In the genomic region with DNA sequence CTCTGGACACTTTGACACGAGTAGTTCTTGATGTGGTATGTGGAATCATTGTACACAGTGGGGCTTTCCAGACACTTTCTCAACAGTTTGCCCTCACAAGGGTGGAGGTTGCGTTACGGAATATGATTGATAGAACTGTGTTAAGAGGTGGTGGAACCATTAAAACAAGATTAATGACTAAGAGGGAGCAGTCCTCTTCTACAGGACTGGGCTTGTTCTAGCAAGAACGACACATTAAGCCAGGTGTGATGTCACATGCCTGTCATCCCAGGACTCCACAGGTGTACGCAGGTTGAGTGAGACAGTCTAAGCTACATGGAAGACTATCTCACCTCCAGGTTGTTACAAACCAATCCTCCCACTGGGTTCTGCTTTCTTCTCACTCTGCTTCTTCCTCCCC, we compare ENCODE assay signal across 30 mouse cellular contexts. TPM values are rescaled to one million over a fixed set of nuclear protein-coding genes. Genes with fewer than 3 reads are reported as not detected.
"Had no signal": no experiment of that assay in that cellular context is flagged by ENCODE, and none has a peak within 500 bp of the region (broad histone marks: within the 10 kb centered on the region; RNA-seq: fewer than 3 reads in every experiment).

No protein-coding gene starts in this region.

- H3K36me3 ChIP-seq: limb, embryonic 13.5 days; liver, embryonic 12.5 days; liver, embryonic 15.5 days; lung, embryonic 15.5 days; neural tube, embryonic 12.5 days; neural tube, embryonic 15.5 days had no signal

- H3K9me3 ChIP-seq: limb, embryonic 13.5 days; liver, embryonic 12.5 days; liver, embryonic 15.5 days; lung, embryonic 15.5 days; neural tube, embryonic 12.5 days; neural tube, embryonic 15.5 days had no signal

- H3K4me2 ChIP-seq: limb, embryonic 13.5 days; liver, embryonic 12.5 days; liver, embryonic 15.5 days; lung, embryonic 15.5 days; midbrain, embryonic 11.5 days; neural tube, embryonic 12.5 days; neural tube, embryonic 15.5 days had no signal

- H3K4me3 ChIP-seq: limb, embryonic 13.5 days; liver, embryonic 12.5 days; liver, embryonic 15.5 days; lung, embryonic 15.5 days; neural tube, embryonic 12.5 days; neural tube, embryonic 15.5 days had no signal

- H3K9ac ChIP-seq: limb, embryonic 13.5 days; liver, embryonic 12.5 days; liver, embryonic 15.5 days; lung, embryonic 15.5 days; neural tube, embryonic 12.5 days; neural tube, embryonic 15.5 days had no signal

- DNase-seq: kidney, adult 18-20 months; kidney, adult 9 months; kidney, postnatal 14 days; kidney, postnatal 4 days; left cerebral cortex, postnatal 4 days; lung, adult 18-20 months; lung, postnatal 10 days; lung, postnatal 4 days; midbrain, embryonic 14.5 days; right cerebral cortex, adult 18-20 months; right cerebral cortex, postnatal 14 days; right cerebral cortex, postnatal 4 days; thymus, adult 2 months; thymus, postnatal 14 days had no signal

- ATAC-seq: intestine, embryonic 16.5 days; liver, embryonic 12.5 days had no signal

- H3K27ac ChIP-seq: limb, embryonic 13.5 days; liver, embryonic 12.5 days; liver, embryonic 15.5 days; lung, embryonic 15.5 days; neural tube, embryonic 12.5 days; neural tube, embryonic 15.5 days had no signal

RNA-seq across cellular contexts. Expression of a gene that starts 5.1 kb away (rescaled TPM):
- total RNA-seq: layer of hippocampus, postnatal 14 days; left cerebral cortex, postnatal 14 days; megakaryocyte-erythroid progenitor cell, adult 5-6 weeks; midbrain, postnatal 0 days had no signal

RNA-seq across cellular contexts. Expression of a gene that starts 42.3 kb away (rescaled TPM):
- total RNA-seq: layer of hippocampus, adult 18-20 months; layer of hippocampus, postnatal 14 days; left cerebral cortex, postnatal 14 days; left cerebral cortex, postnatal 4 days; megakaryocyte progenitor cell, adult 5-6 weeks; megakaryocyte-erythroid progenitor cell, adult 5-6 weeks; midbrain, postnatal 0 days had no signal
- polyA plus RNA-seq: intestine, embryonic 16.5 days; kidney, embryonic 16.5 days; limb, embryonic 13.5 days; liver, embryonic 12.5 days; liver, embryonic 15.5 days; lung, embryonic 15.5 days; midbrain, embryonic 14.5 days; neural tube, embryonic 12.5 days; neural tube, embryonic 15.5 days; stomach, embryonic 14.5 days; thymus, adult 2 months had no signal
